Mouse (Mus musculus) kidney, embryonic 16.5 days (tissue): ENCODE results near the gene Sardh. TPM values are rescaled to one million over a fixed set of nuclear protein-coding genes. Genes with fewer than 3 reads are reported as not detected.

Source experiments
- ATAC-seq: fragments of 200-750 bp; cut with Nextera tagmentation; 2 replicates; pipeline ENCODE4 v1.8.0; 2017; ENCODE audit warnings: moderate TSS enrichment; ENCODE audit not compliant: low FRiP score, low TSS enrichment
- H3K27ac ChIP-seq: fragments of 300-500 bp; sonication (generic); 2 replicates; pipeline ENCODE4 v1.5.1; 2014; ENCODE audit warnings: low read length
- H3K27me3 ChIP-seq: fragments of 300-500 bp; sonication (generic); 2 replicates; pipeline ENCODE4 v1.6.1; 2014; ENCODE audit warnings: low read length, control low read depth, mixed read lengths; ENCODE audit not compliant: insufficient read depth
- H3K36me3 ChIP-seq: fragments of 300-500 bp; sonication (generic); 2 replicates; pipeline ENCODE4 v1.6.1; 2014; ENCODE audit warnings: low read length, control low read depth, mixed read lengths; ENCODE audit not compliant: insufficient read depth
- H3K4me1 ChIP-seq: fragments of 300-500 bp; sonication (generic); 2 replicates; pipeline ENCODE4 v1.6.1; 2014; ENCODE audit warnings: low read length, control low read depth, mixed read lengths; ENCODE audit not compliant: insufficient read depth
- H3K4me2 ChIP-seq: fragments of 300-500 bp; sonication (generic); replicated peaks from 2 replicates; pipeline ENCODE4 v1.6.1; 2014; ENCODE audit warnings: low read depth, low read length
- H3K4me3 ChIP-seq: fragments of 300-500 bp; sonication (generic); 2 replicates; pipeline ENCODE4 v1.5.1; 2014; ENCODE audit warnings: mild to moderate bottlenecking, low read length
- H3K9ac ChIP-seq: fragments of 300-500 bp; sonication (generic); replicated peaks from 2 replicates; pipeline ENCODE4 v1.6.1; 2014; ENCODE audit warnings: low read length
- H3K9me3 ChIP-seq: fragments of 300-500 bp; sonication (generic); 2 replicates; pipeline ENCODE4 v1.6.1; 2016; ENCODE audit warnings: low read length, control low read depth
- WGBS: fragments of 180-500 bp; shearing (Covaris S2); extraction: QIAGEN DNeasy Blood & Tissue Kit; methylation state at CpG from one replicate; pipeline ENCODE4 v1.1.7; 2014; 5-methylcytosine and 5-hydroxymethylcytosine counted together
- polyA plus RNA-seq: library from polyadenylated mRNA; unstranded; fragments of >200 nt; fragmentation: Nextera tagmentation; extraction: Ambion mirVana; gene quantifications from 2 replicates; pipeline ENCODE4 v1.2.1, GENCODE M21; 2015

Sardh gene
- polyA plus RNA-seq, 1 experiment from 2014 or later: 71.3 TPM

GRCm38 (mm10) chr2:27187531-27187930 is 60.6 kb downstream of the Sardh start:
- Histone ChIP-seq H3K4me2 (no peak overlapping the region), H3K27ac (no peak overlapping the region), H3K4me3 (no peak overlapping the region), H3K36me3 (0 out of 2 replicates have a peak, but pooled peaks cover 4% of the 10 kb centered on the region), H3K9me3 (no peaks in the 10 kb centered on the region), H3K9ac (no peak overlapping the region), H3K27me3 (no peaks in the 10 kb centered on the region), H3K4me1 (0 out of 2 replicates have a peak, but pooled peaks cover 7% of the 10 kb centered on the region)
- 78% methylated on average over 6 of the region's 6 CpGs for whole genome bisulfite sequencing
- ATAC-seq: no peak

- Histone ChIP-seq H3K27ac (no peak overlapping the region), H3K36me3 (no peaks in the 10 kb centered on the region), H3K9ac (no peak overlapping the region), H3K9me3 (no peaks in the 10 kb centered on the region), H3K4me1 (0 out of 2 replicates have a peak, but pooled peaks cover 7% of the 10 kb centered on the region), H3K4me2 (no peak overlapping the region), H3K27me3 (no peaks in the 10 kb centered on the region), H3K4me3 (no peak overlapping the region)
- 31% methylated on average over 12 of the region's 12 CpGs for WGBS
- ATAC-seq: peak; percentile 52; the same call in 1 of the 2 replicates
Measured at GRCm38 (mm10) chr2:27183734-27184133, 64.4 kb downstream of the Sardh start.

GRCm38 (mm10) chr2:27181907-27182306 is 66.2 kb downstream of the Sardh start:
- 65% methylated on average over 4 of the region's 4 CpGs for WGBS
- Histone ChIP-seq H3K9ac (no peak overlapping the region), H3K4me3 (no peak overlapping the region), H3K4me1 (0 out of 2 replicates have a peak, but pooled peaks cover 7% of the 10 kb centered on the region), H3K27me3 (no peaks in the 10 kb centered on the region), H3K36me3 (no peaks in the 10 kb centered on the region), H3K4me2 (no peak overlapping the region), H3K27ac (no peak overlapping the region), H3K9me3 (no peaks in the 10 kb centered on the region)
- ATAC-seq: no peak

GRCm38 (mm10) chr2:27179101-27179500 is 69.0 kb downstream of the Sardh start:
- no peaks in the 10 kb centered on the region for H3K9me3 ChIP-seq
- ATAC-seq: 0 out of 2 replicates have a peak, but pooled peaks have one; percentile 24
- no peak overlapping the region for H3K27ac ChIP-seq
- 72% methylated on average over 8 of the region's 8 CpGs for WGBS
- 0 out of 2 replicates have a peak, but pooled peaks cover 7% of the 10 kb centered on the region for H3K4me1 ChIP-seq
- no peaks in the 10 kb centered on the region for H3K36me3 ChIP-seq
- H3K9ac ChIP-seq: no peak overlapping the region
- H3K4me2 ChIP-seq: no peak overlapping the region
- H3K4me3 ChIP-seq: no peak overlapping the region
- H3K27me3 ChIP-seq: no peaks in the 10 kb centered on the region

- Histone ChIP-seq H3K27ac (no peak overlapping the region), H3K36me3 (no peaks in the 10 kb centered on the region), H3K4me2 (no peak overlapping the region), H3K27me3 (no peaks in the 10 kb centered on the region), H3K9me3 (no peaks in the 10 kb centered on the region), H3K9ac (no peak overlapping the region), H3K4me3 (no peak overlapping the region), H3K4me1 (no peaks in the 10 kb centered on the region)
- no peak for ATAC-seq
- 74% methylated on average over 10 of the region's 10 CpGs for WGBS
Measured at GRCm38 (mm10) chr2:27175696-27176267, 72.4 kb downstream of the Sardh start.

GRCm38 (mm10) chr2:27174242-27174641 is 73.9 kb downstream of the Sardh start:
- ATAC-seq: no peak
- H3K4me3 ChIP-seq: no peak overlapping the region
- H3K27me3 ChIP-seq: no peaks in the 10 kb centered on the region
- no peak overlapping the region for H3K9ac ChIP-seq
- WGBS: 71% methylated on average over 2 of the region's 2 CpGs
- no peaks in the 10 kb centered on the region for H3K4me1 ChIP-seq
- no peaks in the 10 kb centered on the region for H3K36me3 ChIP-seq
- H3K4me2 ChIP-seq: no peak overlapping the region
- H3K27ac ChIP-seq: no peak overlapping the region
- no peaks in the 10 kb centered on the region for H3K9me3 ChIP-seq

- WGBS: 15% methylated on average over 2 of the region's 2 CpGs
- H3K4me2 ChIP-seq: no peak overlapping the region
- H3K36me3 ChIP-seq: no peaks in the 10 kb centered on the region
Measured at GRCm38 (mm10) chr2:27166999-27167398, 81.1 kb downstream of the Sardh start.

GRCm38 (mm10) chr2:27166074-27166473 is 82.1 kb downstream of the Sardh start:
- Histone ChIP-seq H3K9me3 (no peaks in the 10 kb centered on the region), H3K27me3 (no peaks in the 10 kb centered on the region), H3K9ac (no peak overlapping the region), H3K4me2 (no peak overlapping the region), H3K4me3 (no peak overlapping the region), H3K36me3 (no peaks in the 10 kb centered on the region), H3K27ac (no peak overlapping the region), H3K4me1 (no peaks in the 10 kb centered on the region)
- WGBS: 91% methylated on average over 2 of the region's 2 CpGs
- ATAC-seq: no peak

More at GRCm38 (mm10) chr2:27166999-27167398, 81.1 kb downstream of the Sardh start:
- no peaks in the 10 kb centered on the region for H3K9me3 ChIP-seq
- H3K27me3 ChIP-seq: no peaks in the 10 kb centered on the region
- H3K9ac ChIP-seq: no peak overlapping the region
- no peak overlapping the region for H3K4me3 ChIP-seq
- no peak overlapping the region for H3K27ac ChIP-seq
- no peak for ATAC-seq
- no peaks in the 10 kb centered on the region for H3K4me1 ChIP-seq

- Histone ChIP-seq H3K9me3 (no peaks in the 10 kb centered on the region), H3K36me3 (no peaks in the 10 kb centered on the region), H3K9ac (no peak within 1 kb of the TSS), H3K4me1 (no peaks in the 10 kb centered on the region), H3K4me2 (no peak within 1 kb of the TSS), H3K4me3 (no peak within 1 kb of the TSS), H3K27me3 (no peaks in the 10 kb centered on the region), H3K27ac (no peak within 1 kb of the TSS)
- 78% methylated on average over 12 of the region's 12 CpGs for WGBS
- no peak for ATAC-seq
Measured at GRCm38 (mm10) chr2:27164796-27165590, 83.1 kb downstream of the Sardh start, which contains the start of gene Dbh. Dbh (plus strand) TSS chr2:27165233.

- H3K4me2 ChIP-seq: no peak overlapping the region
- WGBS: 77% methylated on average over 5 of the region's 5 CpGs
Measured at GRCm38 (mm10) chr2:27163851-27164250, 84.3 kb downstream of the Sardh start.

More at GRCm38 (mm10) chr2:27163851-27164250, 84.3 kb downstream of the Sardh start:
- no peak for ATAC-seq
- no peaks in the 10 kb centered on the region for H3K4me1 ChIP-seq
- H3K36me3 ChIP-seq: no peaks in the 10 kb centered on the region
- no peak overlapping the region for H3K4me3 ChIP-seq
- no peak overlapping the region for H3K27ac ChIP-seq
- no peaks in the 10 kb centered on the region for H3K27me3 ChIP-seq
- H3K9me3 ChIP-seq: no peaks in the 10 kb centered on the region
- no peak overlapping the region for H3K9ac ChIP-seq
